Mouse (Mus musculus): ENCODE measurements around the gene Atp5e.
A peak's percentile ranks its signal among the peaks of the same experiment; 100 is the strongest.

Atp5e gene

GRCm38 (mm10) chr2:174446905-174447304 is 17.0 kb downstream of the Atp5e start:
- no peak for DNase-seq (ENCODE audit: low spot score)

GRCm38 (mm10) chr2:174446492-174446891 is 17.4 kb downstream of the Atp5e start:
- no peak for DNase-seq (ENCODE audit: low spot score)

- no peak for DNase-seq (ENCODE audit: low spot score)
Measured at GRCm38 (mm10) chr2:174445018-174445417, 18.9 kb downstream of the Atp5e start.

DNA sequence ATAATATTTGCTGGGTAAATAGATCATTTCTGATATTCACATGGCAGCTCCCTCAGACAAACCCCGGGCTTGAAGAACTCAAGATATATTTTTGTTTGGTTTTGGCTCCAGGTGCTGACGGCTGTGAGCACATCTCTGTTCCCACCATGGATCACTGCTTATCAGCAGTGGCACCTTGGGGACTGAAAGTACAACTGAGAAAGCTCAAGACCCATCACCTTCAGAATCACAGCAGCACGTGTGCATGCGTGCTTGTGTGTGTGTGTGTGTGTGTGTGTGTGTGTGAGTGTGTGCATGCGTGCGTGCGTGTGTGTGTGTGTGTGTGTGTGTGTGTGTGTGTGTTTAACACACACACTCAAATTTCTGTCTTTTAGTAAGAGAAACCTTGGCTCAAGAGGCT is 19.5 kb downstream of the Atp5e start:
- DNase-seq (ENCODE audit: low spot score) = no peak

DNA sequence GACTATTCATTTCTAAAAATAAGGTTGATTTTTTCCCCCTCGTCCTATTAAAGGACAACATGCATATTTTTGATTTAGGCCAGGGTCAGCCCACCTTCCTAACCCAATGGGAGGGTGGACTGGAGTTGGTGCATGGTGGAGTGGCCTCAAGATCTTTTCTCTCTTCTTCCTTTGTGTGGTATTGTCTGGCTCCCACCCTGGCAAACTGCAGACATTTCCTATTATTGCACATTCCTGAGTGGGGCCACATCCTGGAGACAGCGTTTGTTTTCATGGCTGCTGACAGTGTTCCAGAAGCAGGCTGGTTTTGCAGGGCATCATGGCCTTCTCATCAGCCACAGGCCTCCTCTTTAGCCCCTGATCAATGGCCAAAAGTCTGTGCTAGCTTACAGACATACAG is 20.9 kb downstream of the Atp5e start:
- no peak for DNase-seq (ENCODE audit: low spot score)

- no peak for DNase-seq (ENCODE audit: low spot score)
Measured at GRCm38 (mm10) chr2:174442460-174442859, 21.4 kb downstream of the Atp5e start.

- DNase-seq (ENCODE audit: low spot score) = no peak
Measured at GRCm38 (mm10) chr2:174441898-174442297, 22.0 kb downstream of the Atp5e start.

DNA sequence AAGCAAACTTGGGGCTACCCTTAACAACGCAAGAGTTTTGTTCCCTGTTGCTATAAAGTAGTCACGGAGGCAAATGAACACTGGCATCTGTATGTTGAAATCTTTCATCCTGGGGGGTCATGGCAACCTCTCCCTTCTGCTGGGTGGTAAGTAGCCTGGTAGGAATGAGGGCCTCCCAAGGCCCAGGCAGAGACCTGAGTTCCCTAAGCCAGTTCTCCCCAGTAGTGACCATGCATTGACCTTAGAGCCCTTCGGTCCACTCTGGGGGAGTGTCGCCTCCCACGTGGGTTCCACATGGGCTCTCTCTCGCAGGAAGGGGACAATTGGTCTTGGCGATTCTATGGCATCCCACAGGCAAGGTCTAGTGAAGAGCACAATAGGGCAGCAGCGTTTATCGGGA is 23.9 kb downstream of the Atp5e start:
- no peak for DNase-seq (ENCODE audit: low spot score)

- no peak for DNase-seq (ENCODE audit: low spot score)
Measured at GRCm38 (mm10) chr2:174439450-174439838, 24.5 kb downstream of the Atp5e start.

GRCm38 (mm10) chr2:174438737-174439449 is 25.0 kb downstream of the Atp5e start, which contains the start of gene Ctsz:
Ctsz (minus strand) TSS chr2:174439039.
- peak; percentile 74 for DNase-seq (ENCODE audit: low spot score)

- DNase-seq (ENCODE audit: low spot score) = no peak
Measured at GRCm38 (mm10) chr2:174438181-174438580, 25.7 kb downstream of the Atp5e start.

GRCm38 (mm10) chr2:174437697-174437982 is 26.3 kb downstream of the Atp5e start:
- DNase-seq (ENCODE audit: low spot score) = no peak

GRCm38 (mm10) chr2:174436916-174437696 is 26.8 kb downstream of the Atp5e start:
- DNase-seq (ENCODE audit: low spot score) = no peak

DNA sequence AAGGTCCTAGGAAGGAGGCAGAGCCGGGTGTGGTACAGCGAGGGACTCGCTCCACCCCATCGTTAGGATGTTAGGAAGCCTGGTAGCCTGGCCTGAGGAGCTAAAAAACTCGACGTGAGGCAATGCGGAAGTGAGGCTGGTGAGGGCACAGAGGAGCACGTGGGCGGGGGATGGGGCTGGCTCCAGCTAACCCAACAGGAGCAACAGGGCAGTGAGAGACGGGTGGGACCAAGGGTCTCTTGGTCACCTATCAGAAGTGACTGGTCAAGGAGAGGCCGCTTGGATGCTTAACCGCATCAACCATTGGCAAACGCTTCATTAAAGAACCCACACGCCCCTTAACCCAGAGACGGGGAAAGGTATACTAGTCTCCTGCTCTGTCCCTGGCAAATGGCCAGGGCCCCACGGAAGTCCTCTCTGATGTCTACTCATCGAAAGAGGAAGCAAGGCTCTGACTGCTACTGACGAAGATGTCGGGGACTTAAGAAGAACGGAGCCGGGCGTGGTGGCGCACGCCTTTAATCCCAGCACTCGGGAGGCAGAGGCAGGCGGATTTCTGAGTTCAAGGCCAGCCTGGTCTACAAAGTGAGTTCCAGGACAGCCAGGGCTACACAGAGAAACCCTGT is 27.7 kb downstream of the Atp5e start:
- no peak for DNase-seq (ENCODE audit: low spot score)

- DNase-seq (ENCODE audit: low spot score) = no peak
Measured at GRCm38 (mm10) chr2:174434943-174435342, 29.0 kb downstream of the Atp5e start.

DNA sequence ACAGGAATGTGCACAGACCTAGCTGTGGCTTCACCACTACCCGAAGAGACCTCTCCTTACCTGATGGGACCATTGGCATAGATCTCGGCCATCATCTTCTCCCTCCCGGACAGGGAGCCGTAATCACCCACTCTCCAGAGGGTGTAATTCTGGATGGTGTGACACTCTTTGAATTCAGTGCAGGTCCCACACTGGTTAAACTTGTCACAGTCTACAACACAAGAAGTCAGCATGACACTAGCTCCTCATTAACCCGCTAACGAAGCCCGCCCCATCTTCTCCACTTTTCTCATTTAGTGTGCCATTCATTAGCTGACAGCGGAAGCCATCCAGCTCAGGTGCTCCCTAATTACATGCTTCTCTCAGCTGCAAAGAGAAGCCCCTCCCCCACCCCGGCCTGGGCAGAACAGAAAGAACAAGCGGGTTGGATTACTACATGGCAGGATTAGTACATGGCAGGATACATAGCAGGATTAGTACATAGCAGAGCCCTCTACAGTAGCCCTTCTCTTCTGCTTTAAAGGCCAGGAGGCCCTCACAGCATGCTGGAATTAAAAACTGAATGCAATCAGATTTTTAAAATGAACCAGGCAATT is 34.8 kb downstream of the Atp5e start:
- no peak for DNase-seq (ENCODE audit: low spot score)

DNA sequence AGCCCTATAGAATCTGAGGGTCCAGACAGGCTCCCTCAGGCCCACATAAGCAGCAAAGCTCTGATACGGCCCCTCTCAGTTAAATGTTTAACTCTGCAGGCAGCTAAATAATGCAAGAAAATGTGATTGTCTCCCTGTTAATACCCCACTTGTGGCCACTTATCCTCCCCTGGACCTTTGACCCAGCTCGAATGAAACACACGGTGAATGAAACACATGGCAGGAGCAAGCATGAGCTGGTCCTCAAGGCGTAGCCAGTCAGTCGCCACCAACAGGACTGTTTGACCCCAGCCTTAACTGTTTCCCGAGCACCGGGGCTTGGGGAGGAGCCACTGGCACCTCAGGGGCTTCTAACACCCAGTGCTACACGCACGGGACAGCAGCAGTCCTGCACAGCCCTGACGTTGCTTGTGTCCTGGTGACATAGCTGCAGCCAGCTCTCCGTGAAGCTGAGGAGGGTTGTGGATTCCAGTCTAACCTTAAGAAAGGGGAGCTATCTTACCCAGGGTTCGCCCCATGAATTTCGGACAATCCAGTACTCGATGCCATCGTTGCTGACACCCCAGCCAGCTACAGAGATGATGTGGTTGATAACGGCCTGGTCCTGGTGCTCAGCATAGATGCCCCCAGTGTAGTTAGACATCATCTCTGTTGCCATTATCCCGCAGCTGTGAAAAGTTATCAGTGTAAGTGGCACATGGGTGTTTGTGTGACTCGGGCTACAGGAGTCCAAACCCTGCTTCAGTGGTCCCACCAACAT is 35.6 kb downstream of the Atp5e start:
- no peak for DNase-seq (ENCODE audit: low spot score)

GRCm38 (mm10) chr2:174426856-174427255 is 37.0 kb downstream of the Atp5e start:
- DNase-seq (ENCODE audit: low spot score) = no peak

GRCm38 (mm10) chr2:174424301-174425085 is 39.4 kb downstream of the Atp5e start:
- no peak for DNase-seq (ENCODE audit: low spot score)

DNA sequence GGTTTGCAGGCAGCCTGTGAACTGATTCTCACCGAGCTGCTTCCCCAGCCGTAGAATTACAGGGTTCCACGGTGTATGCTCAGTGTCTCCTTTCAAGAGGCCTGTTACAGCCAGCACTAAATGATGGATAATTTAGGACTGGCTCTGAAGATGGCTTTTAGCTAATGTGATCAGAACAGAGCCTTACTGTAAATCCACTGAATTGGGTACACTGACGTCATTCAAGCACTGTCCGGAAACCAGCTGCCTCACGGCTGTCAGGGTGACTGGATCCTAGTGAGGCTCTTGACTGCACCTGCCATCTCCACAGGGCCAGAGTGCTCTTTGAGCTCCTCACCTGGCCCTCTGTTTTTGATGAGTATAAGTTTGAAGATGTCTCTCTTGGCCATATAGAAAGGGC is 42.8 kb downstream of the Atp5e start:
- DNase-seq (ENCODE audit: low spot score) = no peak

- peak; percentile 99 for DNase-seq (ENCODE audit: low spot score)
Measured at GRCm38 (mm10) chr2:174415731-174416310, 48.1 kb downstream of the Atp5e start, which contains the start of gene Nelfcd. Nelfcd (plus strand) TSS chr2:174415804.

Measured in c-Kit-positive CD71-positive TER-119-positive erythroid progenitor cells, embryonic 14.5 days (primary cell).